Mouse (Mus musculus) brain, embryonic 14.5 days (tissue): ENCODE data around the gene Shld1. TPM values are rescaled to one million over a fixed set of nuclear protein-coding genes. Genes with fewer than 3 reads are reported as not detected.

Experiments
- DNase-seq: peaks from one replicate; pipeline ENCODE4 v3.0.0-alpha.2; 2011; ENCODE audit warnings: low read depth
- CTCF ChIP-seq: fragments of 200-500 bp; IDR thresholded peaks from 2 replicates; pipeline ENCODE4 v1.5.1; 2012; ENCODE audit warnings: inconsistent platforms, mild to moderate bottlenecking, moderate library complexity, borderline replicate concordance; ENCODE audit not compliant: insufficient read depth, insufficient read length; ENCODE audit errors: extremely low read depth
- POLR2A ChIP-seq: fragments of 200-500 bp; IDR thresholded peaks from 2 replicates; pipeline ENCODE4 v1.6.1; 2012; ENCODE audit warnings: mild to moderate bottlenecking, inconsistent platforms, borderline replicate concordance; ENCODE audit not compliant: poor library complexity, insufficient read depth, insufficient read length, severe bottlenecking; ENCODE audit errors: extremely low read depth
- polyA plus RNA-seq: library from polyadenylated mRNA; depleted of rRNA; stranded (reverse); fragments of >200 nt; gene quantifications from 2 replicates; pipeline ENCODE4 v1.2.3, GENCODE M21; 2012

Shld1 gene
- polyA plus RNA-seq, 1 experiment, result 21.4 TPM

- TF ChIP-seq CTCF (no peak), POLR2A (no peak)
- no peak for DNase-seq
Observed at GRCm38 (mm10) chr2:132657186-132657585, 29.5 kb upstream of the Shld1 start.

- DNase-seq, result no peak
- TF ChIP-seq CTCF (no peak), POLR2A (no peak)
Observed at GRCm38 (mm10) chr2:132658412-132659120, 28.2 kb upstream of the Shld1 start.

GRCm38 (mm10) chr2:132669091-132669490 lies 17.6 kb upstream of the Shld1 start:
- TF ChIP-seq POLR2A (no peak), CTCF (no peak)
- DNase-seq, result no peak

GRCm38 (mm10) chr2:132670290-132670689 lies 16.4 kb upstream of the Shld1 start:
- DNase-seq, result peak; percentile 34
- TF ChIP-seq POLR2A (no peak), CTCF (no peak)

- no peak for TF ChIP-seq POLR2A
- TF ChIP-seq CTCF, result no peak
- no peak for DNase-seq
Observed at GRCm38 (mm10) chr2:132672121-132672520, 14.6 kb upstream of the Shld1 start.

GRCm38 (mm10) chr2:132676111-132676510 lies 10.6 kb upstream of the Shld1 start:
- DNase-seq, result no peak
- no peak for TF ChIP-seq POLR2A
- TF ChIP-seq CTCF, result no peak

GRCm38 (mm10) chr2:132685001-132685400 lies 1.7 kb upstream of the Shld1 start:
- TF ChIP-seq POLR2A (no peak), CTCF (no peak)

GRCm38 (mm10) chr2:132688611-132689021 lies 1.9 kb downstream of the Shld1 start:
- TF ChIP-seq CTCF (no peak), POLR2A (no peak)
- DNase-seq, result no peak

More at GRCm38 (mm10) chr2:132685001-132685400, 1.7 kb upstream of the Shld1 start:
- no peak for DNase-seq

GRCm38 (mm10) chr2:132689188-132689568 lies 2.4 kb downstream of the Shld1 start:
- TF ChIP-seq CTCF (no peak), POLR2A (no peak)

GRCm38 (mm10) chr2:132689569-132690231 lies 3.0 kb downstream of the Shld1 start:
- TF ChIP-seq CTCF (no peak), POLR2A (no peak)

More at GRCm38 (mm10) chr2:132689188-132689568, 2.4 kb downstream of the Shld1 start:
- DNase-seq, result no peak

GRCm38 (mm10) chr2:132691731-132692130 lies 5.0 kb downstream of the Shld1 start:
- no peak for DNase-seq
- no peak for TF ChIP-seq POLR2A
- TF ChIP-seq CTCF, result no peak

More at GRCm38 (mm10) chr2:132689569-132690231, 3.0 kb downstream of the Shld1 start:
- peak; percentile 40 for DNase-seq

GRCm38 (mm10) chr2:132692320-132692719 lies 5.6 kb downstream of the Shld1 start:
- no peak for DNase-seq
- TF ChIP-seq POLR2A, result no peak
- TF ChIP-seq CTCF, result no peak

- DNase-seq, result no peak
- TF ChIP-seq POLR2A (no peak), CTCF (no peak)
Observed at GRCm38 (mm10) chr2:132693980-132694379, 7.2 kb downstream of the Shld1 start.
